Mouse (Mus musculus): ENCODE data around the gene Clip4.

Clip4 gene

DNA sequence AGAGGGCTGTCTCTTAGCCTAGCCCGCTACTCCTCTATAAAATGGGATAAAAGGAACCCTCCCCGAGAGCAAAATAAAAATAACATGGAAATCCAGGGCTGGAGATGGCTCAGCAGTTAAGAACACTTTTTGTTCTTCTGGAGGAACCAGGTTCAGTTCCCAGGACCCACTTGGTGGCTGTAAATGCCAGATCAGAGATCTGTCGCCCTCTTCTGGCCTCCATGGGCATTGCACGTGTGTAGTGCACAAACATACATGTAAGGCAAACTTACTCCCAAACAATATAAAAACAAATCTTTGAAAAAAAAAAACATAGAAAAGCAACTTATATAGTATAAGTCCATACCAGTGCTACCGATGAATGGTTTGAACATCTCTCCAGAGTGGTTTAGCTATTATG is 104.7 kb downstream of the Clip4 start:
- in situ Hi-C loops (cut with MboI, MseI): loop anchor here (5.0 to 10.0 kb wide), 2 partner anchors 201 to 318 kb away; partner anchors contain the start of genes Spdya and Togaram2

DNA sequence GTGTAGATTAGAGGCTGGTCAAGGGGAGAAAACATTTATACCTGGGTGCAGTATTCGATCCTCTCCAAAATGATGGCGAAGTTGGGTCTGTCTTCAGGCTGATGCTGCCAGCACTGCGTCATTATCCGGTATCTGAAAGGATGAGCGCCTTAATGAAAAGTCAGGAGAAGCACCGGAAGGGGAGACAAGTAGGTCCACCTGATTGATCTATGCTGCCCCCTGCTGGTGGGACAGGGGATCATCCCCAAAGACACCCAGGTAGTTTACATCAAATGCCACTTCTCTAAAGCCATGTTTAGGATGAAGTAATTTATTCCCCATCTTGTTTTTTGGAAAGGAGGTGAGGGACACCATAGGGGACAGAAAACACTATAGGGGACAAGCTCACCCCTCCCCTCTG is 105.8 kb downstream of the Clip4 start:
- in situ Hi-C loops (cut with MboI, MseI): loop anchor here (5.0 to 10.0 kb wide), 2 partner anchors 202 to 319 kb away; partner anchors contain the start of genes Spdya and Togaram2

DNA sequence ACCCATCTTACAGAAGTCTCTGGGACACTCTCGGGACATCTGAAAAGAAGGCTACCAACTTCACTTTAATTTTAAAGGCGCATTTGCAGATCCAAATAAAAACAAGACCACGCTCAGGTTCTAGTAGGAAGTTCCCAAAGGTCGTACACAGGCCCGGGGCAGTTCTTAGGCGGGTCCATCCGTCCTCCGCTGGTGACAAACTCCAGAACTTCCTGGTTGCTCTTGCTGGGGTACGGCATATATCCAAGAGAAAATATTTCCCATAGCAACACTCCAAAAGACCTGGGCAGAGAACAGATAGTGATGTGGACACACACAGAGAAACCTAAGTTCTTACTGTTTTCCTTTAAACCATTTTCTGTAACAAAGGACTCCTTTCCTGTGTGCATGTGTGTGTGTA is 106.5 kb downstream of the Clip4 start:
- in situ Hi-C loops (cut with MboI, MseI): loop anchor here (5.0 to 10.0 kb wide), 2 partner anchors 202 to 320 kb away; partner anchors contain the start of genes Spdya and Togaram2

DNA sequence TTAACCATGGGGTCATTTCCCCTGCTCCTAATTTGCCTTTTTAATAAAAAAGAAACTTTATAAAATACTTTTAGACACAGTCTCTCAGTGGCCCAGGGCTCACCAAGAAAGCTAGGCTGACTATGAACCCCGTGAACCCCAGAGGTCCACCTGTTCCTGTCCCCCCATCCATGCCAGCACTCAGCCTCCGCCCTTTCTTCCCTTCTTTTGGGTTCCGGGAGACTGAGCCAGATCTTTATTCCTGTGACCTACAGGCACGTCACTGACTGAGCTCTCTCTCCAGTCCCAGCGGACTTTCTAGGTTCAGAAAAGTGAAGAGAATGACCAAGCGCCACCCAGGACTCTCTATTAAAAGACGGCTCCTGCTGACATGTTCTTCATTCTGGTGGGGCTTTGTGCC is 107.2 kb downstream of the Clip4 start:
- in situ Hi-C loops (cut with MboI, MseI): loop anchor here (10.0 kb wide), 1 partner anchor 321 kb away; the partner anchor contains the start of gene Spdya

DNA sequence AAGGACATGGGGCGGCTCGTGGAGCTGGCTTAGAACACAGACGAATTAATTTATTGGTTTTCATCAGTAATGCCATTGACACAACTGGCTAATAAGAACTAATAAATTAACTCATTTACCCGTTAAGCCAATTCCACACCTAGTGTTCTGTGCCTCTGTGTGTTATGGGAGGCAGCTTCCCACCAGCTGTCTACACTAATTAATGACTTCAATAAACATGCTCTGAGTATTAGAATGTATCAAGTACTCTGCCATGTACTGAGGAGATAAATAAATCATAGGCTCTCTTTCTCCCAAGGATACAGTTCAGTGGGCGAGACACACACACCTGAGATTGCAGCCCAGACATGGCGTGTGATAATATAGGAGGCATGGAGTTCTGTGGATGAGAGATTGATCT is 113.1 kb downstream of the Clip4 start:
- in situ Hi-C loops (cut with MboI, MseI): no loop called here

DNA sequence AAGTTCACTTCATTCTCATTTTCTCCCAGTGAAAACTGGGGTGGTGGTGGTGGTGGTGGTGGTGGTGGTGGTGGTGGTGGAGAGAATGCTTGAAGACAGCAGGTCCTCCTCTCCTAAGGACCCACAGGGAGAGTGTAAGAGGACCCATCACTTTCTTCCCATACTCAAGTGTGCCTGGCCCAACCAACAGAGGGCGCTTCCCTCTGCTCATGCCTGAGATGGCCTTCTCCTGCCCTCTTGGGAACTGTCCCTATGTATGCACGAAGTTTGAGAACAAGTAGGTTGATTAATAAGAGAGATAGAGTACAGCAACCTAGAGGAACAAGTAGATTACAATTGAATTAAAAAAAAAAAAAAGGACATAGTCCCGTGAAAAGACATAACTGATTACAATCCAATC is 140.8 kb downstream of the Clip4 start:
- in situ Hi-C loops (cut with MboI, MseI): no loop called here

DNA sequence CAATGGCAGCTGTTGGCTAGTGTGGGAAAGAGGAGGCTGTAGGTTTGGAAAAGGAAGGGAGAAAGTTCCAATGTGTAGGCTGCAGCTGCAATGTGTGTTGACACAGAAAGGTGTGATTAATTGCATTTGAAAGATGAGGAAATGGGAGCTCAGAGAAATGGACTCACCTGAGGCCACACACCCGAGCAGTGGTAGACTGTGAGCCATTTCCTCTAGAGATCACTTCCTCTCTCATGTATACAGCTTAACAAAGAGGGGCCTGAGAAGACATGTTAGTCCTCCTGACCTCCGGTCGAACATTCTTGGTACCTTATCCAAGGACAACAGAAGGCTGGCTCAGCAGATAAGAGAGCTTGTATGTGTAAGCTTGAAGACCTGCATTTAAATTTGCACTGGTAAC is 144.9 kb downstream of the Clip4 start:
- in situ Hi-C loops (cut with MboI, MseI): no loop called here

All from T-helper 2 cell (primary cell).